Mouse (Mus musculus) C2C12 (cell line): ENCODE results near the gene P2rx4. TPM values are rescaled to one million over a fixed set of nuclear protein-coding genes. Genes with fewer than 3 reads are reported as not detected.

Source experiments
- H3K27me3 ChIP-seq: one replicate; pipeline ENCODE4 v1.6.1; 2011; ENCODE audit not compliant: control insufficient read depth, insufficient read depth, insufficient read length
- H3K36me3 ChIP-seq: one replicate; pipeline ENCODE4 v1.6.1; 2011; ENCODE audit not compliant: control insufficient read depth, insufficient read depth
- H3K4me3 ChIP-seq: one replicate; pipeline ENCODE4 v1.5.1; 2011; ENCODE audit warnings: mild to moderate bottlenecking, control low read depth; ENCODE audit not compliant: poor library complexity, insufficient read depth, severe bottlenecking
- H3K79me2 ChIP-seq: one replicate; pipeline ENCODE4 v1.6.1; 2011; ENCODE audit not compliant: control insufficient read depth, insufficient read depth
- H3K79me3 ChIP-seq: one replicate; pipeline ENCODE4 v1.6.1; 2011; ENCODE audit warnings: low read depth, control low read depth
- H3ac ChIP-seq: one replicate; pipeline ENCODE3; 2011; ENCODE audit warnings: low read depth; ENCODE audit not compliant: control insufficient read depth, insufficient read length
- CEBPB ChIP-seq: IDR thresholded peaks from one replicate; pipeline ENCODE4 v1.6.1; 2011; ENCODE audit warnings: low read depth, mild to moderate bottlenecking, control low read depth, moderate library complexity
- CTCF ChIP-seq: IDR thresholded peaks from one replicate; pipeline ENCODE4 v1.5.1; 2011; ENCODE audit not compliant: control insufficient read depth, insufficient read depth, insufficient read length
- FOSL1 ChIP-seq: IDR thresholded peaks from one replicate; pipeline ENCODE4 v1.8.0; 2011; ENCODE audit warnings: mild to moderate bottlenecking, low read length; ENCODE audit not compliant: poor library complexity, insufficient read depth, severe bottlenecking
- MAX ChIP-seq: IDR thresholded peaks from one replicate; pipeline ENCODE4 v1.6.1; 2011; ENCODE audit warnings: mild to moderate bottlenecking, control low read depth
- MYOD1 ChIP-seq: IDR thresholded peaks from one replicate; pipeline ENCODE4 v1.6.1; 2011; ENCODE audit warnings: low read depth; ENCODE audit not compliant: control insufficient read depth, insufficient read length
- MYOG ChIP-seq: IDR thresholded peaks from one replicate; pipeline ENCODE4 v1.6.1; 2011; ENCODE audit not compliant: control insufficient read depth, insufficient read length; ENCODE audit errors: extremely low read depth
- USF1 ChIP-seq: IDR thresholded peaks from one replicate; pipeline ENCODE4 v1.6.1; 2011; ENCODE audit warnings: low read depth, mild to moderate bottlenecking, control low read depth, moderate library complexity
- polyA plus RNA-seq: library from polyadenylated mRNA; unstranded; fragments of >200 nt; fragmentation: generic; extraction: Trizol; gene quantifications from one replicate; pipeline ENCODE4 v1.2.1, GENCODE M21; 2012; ENCODE audit warnings: missing spikeins

The P2rx4 gene
- polyA plus RNA-seq, 1 experiment: 11.0 TPM

DNA sequence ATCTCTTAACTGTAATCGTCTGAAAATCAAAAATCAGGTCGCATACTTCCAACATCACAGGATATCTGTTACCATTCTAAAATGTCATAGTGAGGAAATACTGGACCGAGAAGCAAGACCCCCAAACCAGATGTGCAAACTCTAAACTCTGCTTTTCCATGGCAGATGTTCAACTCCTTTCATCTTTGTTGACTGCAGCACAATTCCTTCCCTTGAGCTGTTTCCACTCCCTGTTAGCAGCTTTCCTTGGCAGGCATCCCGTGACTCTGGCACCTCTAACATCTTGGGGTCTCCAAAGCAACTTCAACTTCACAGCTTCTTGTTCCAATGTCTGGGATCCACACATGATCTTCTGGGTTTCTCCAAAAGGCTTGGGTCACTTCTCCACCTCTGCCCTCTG is 20.0 kb upstream of the P2rx4 start:
- TF ChIP-seq FOSL1 (no peak), CEBPB (no peak), CTCF (no peak), USF1 (no peak), MYOD1 (no peak), MAX (no peak)
- H3ac ChIP-seq: no peak overlapping the region
- no peaks in the 10 kb centered on the region for H3K27me3 ChIP-seq
- H3K79me3 ChIP-seq: no peaks in the 10 kb centered on the region
- no peaks in the 10 kb centered on the region for H3K79me2 ChIP-seq
- no peak overlapping the region for H3K4me3 ChIP-seq
- no peaks in the 10 kb centered on the region for H3K36me3 ChIP-seq

DNA sequence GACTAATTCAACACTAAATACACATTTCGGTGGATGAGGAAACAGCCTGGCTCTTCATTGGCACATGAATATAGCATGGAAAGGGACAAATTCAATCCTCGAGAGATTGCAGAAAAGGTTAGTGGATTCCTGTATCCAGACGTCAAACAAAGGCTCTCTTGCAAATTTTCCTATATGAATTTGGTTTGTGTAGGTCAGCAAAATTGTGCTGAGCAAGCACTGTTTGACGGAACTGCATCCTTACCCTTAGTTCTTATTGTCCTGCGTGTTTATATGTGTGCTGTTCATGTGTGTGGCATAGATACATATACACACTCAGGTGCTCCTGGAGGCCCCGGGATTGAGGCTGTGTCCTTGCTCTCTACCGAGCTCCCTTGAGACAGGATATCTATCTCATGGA is 18.2 kb upstream of the P2rx4 start:
- no peaks in the 10 kb centered on the region for H3K79me2 ChIP-seq
- no peaks in the 10 kb centered on the region for H3K79me3 ChIP-seq
- TF ChIP-seq USF1 (no peak), MAX (no peak), CTCF (no peak), CEBPB (no peak), MYOG (no peak), FOSL1 (no peak), MYOD1 (no peak)
- H3K36me3 ChIP-seq: no peaks in the 10 kb centered on the region
- no peak overlapping the region for H3K4me3 ChIP-seq
- no peaks in the 10 kb centered on the region for H3K27me3 ChIP-seq
- H3ac ChIP-seq: no peak overlapping the region

DNA sequence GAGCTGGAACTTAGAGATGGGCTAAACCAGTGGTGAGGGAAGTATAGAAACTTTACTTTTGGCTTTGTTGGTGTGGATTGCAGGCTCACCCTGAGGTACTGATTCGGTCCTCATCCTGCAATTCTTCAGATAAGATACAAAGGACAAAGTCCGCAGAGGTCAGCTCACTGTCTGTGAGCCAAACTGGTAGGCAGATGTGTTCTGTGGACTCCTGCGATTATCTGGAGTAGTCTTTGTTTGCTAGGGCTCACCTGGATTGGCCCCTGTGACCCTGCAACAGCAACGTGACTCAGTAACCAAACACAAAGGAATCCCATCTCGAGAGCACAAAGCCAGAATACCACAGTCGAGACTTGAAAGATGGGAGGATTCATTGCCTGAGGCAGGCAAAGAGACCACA is 16.9 kb upstream of the P2rx4 start:
- Histone ChIP-seq H3K79me3 (no peaks in the 10 kb centered on the region), H3K27me3 (no peaks in the 10 kb centered on the region), H3K79me2 (no peaks in the 10 kb centered on the region), H3K36me3 (no peaks in the 10 kb centered on the region), H3ac (no peak overlapping the region), H3K4me3 (no peak overlapping the region)
- no peak for TF ChIP-seq USF1
- TF ChIP-seq CEBPB: no peak
- TF ChIP-seq MYOD1: no peak

DNA sequence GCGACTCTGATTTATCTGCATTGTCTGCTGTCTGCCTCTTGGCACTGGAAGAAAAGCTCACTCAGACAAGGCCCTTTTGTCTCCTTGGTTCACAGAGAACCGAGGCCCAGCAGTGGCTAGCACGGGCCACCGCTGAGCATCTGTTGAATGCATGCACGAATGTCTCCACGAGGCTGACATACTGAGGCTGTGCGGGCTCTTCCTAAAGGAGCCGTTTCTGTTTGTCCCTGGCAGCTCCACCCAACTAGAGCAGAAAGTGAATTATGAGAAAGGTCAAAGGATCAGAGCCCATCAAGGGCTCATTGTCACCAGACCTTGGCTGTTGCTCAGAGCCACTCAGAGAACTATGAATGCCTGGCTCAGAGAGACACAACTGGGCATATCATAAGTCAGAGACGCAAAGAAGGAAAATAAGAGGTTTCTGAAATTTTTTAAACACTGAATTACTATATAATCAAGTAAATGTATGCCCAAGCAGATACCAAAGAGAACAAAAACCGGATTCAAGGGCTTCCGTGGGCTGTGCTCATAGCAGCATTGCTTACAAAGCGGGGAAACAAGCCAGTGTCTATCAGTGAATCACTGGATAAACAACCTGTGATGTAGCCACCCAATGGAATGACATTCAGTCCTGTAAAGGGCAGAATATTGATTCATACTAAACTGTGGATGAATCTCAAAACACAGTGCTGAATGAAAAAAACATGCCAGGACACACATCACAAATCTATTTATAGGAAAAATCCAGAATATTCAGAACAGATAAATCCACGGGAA is 13.7 kb upstream of the P2rx4 start:
- H3K36me3 ChIP-seq: no peaks in the 10 kb centered on the region
- H3K27me3 ChIP-seq: no peaks in the 10 kb centered on the region
- H3K79me3 ChIP-seq: no peaks in the 10 kb centered on the region
- no peaks in the 10 kb centered on the region for H3K79me2 ChIP-seq
- no peak for TF ChIP-seq MAX
- TF ChIP-seq CEBPB: no peak
- TF ChIP-seq USF1: no peak
- no peak for TF ChIP-seq MYOG
- no peak for TF ChIP-seq FOSL1
- TF ChIP-seq MYOD1: no peak
- TF ChIP-seq CTCF: no peak
- H3K4me3 ChIP-seq: no peak overlapping the region
- no peak overlapping the region for H3ac ChIP-seq

DNA sequence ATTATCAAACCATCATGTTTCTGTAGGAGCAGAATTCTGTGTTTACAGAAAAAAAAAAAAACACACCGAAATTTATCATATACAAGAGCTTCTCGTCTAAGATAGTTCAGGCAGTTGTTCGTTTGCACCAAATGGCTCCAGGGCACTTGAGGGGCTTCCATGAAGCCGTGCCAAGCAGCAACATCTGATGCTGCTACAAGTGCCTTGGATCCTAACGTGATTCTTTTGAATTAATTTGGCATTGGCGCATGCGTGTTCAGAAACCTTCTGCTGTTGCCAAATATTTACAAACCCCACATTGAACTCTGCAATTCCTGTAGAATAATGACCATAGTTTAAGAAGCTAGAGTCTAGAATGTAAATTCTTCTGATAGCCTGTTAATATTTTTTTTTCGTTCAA is 11.8 kb upstream of the P2rx4 start:
- no peaks in the 10 kb centered on the region for H3K79me3 ChIP-seq
- no peaks in the 10 kb centered on the region for H3K27me3 ChIP-seq
- TF ChIP-seq MYOG: no peak
- no peak for TF ChIP-seq USF1
- no peak for TF ChIP-seq CTCF
- TF ChIP-seq FOSL1: no peak
- TF ChIP-seq MYOD1: no peak
- TF ChIP-seq CEBPB: no peak
- TF ChIP-seq MAX: no peak
- no peaks in the 10 kb centered on the region for H3K36me3 ChIP-seq
- no peak overlapping the region for H3K4me3 ChIP-seq
- H3K79me2 ChIP-seq: no peaks in the 10 kb centered on the region
- H3ac ChIP-seq: no peak overlapping the region

- Histone ChIP-seq H3K27me3 (no peaks in the 10 kb centered on the region), H3ac (no peak overlapping the region), H3K36me3 (no peaks in the 10 kb centered on the region), H3K4me3 (no peak overlapping the region), H3K79me3 (no peaks in the 10 kb centered on the region), H3K79me2 (no peaks in the 10 kb centered on the region)
- TF ChIP-seq MYOG: no peak
Measured at GRCm38 (mm10) chr5:122698041-122698700, 9.2 kb upstream of the P2rx4 start.
